Mouse (Mus musculus): ENCODE measurements around the gene Tcf25. TPM values are rescaled to one million over a fixed set of nuclear protein-coding genes. Genes with fewer than 3 reads are reported as not detected.
"Not testable (repeated sequence)": the region's sequence is repeated elsewhere in the genome, so short reads cannot be mapped to it uniquely, and the experiment has no call there.

Gene Tcf25
- polyA plus RNA-seq, 1 experiment from 2014 or later, result 278 TPM

DNA sequence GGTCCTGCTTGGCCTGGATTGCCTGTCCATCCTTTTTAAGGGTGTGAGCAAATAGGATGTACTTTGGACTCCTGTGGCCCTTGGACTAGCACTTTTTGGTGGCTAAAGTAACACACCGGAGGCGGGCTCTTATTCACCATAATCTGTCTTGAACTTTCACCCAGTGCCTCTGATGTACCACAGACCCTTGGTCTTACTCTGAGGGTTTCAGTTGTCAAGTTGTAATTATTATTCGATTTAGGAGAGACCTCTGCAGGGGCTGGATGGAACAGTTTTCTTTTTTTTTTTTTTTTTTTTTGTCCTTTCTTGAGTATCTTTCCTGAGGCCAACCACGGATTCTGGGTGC, 70.0 kb downstream of the Tcf25 start:
- peaks cover 9% of the 10 kb centered on the region; the same call in 1 of the 2 replicates for H3K4me1 ChIP-seq
- peak overlapping the region; percentile 77 for H3K4me2 ChIP-seq (replicated peaks)
- H3K4me3 ChIP-seq, result peak overlapping the region; percentile 61
- peak overlapping the region; percentile 74 for H3K9ac ChIP-seq
- no peak overlapping the region for H3K27ac ChIP-seq
- 45% methylated on average over 4 of the region's 4 CpGs for WGBS
- no peaks in the 10 kb centered on the region for H3K9me3 ChIP-seq
- no peaks in the 10 kb centered on the region for H3K36me3 ChIP-seq
- no peaks in the 10 kb centered on the region for H3K27me3 ChIP-seq (replicated peaks)
- ATAC-seq (ENCODE audit: low FRiP score, low read depth), result no peak

DNA sequence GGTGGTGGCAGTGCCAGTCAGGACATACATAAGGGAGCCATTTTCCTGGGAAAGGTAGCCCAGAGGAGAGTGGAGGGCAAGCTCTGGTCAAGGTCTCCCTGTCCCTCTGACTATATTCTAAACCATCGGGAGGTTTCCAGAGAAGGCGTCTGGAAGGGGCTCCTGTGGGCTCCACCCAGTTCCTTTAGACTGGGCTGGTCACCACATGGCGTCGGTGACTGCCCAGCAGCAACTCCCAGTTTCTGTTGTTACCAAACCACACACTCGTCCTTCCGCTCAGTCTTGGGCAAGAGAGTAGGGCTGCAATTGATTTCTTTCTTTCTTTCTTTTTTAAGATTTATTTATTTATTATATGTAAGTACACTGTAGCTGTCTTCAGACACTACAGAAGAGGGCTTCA, 70.6 kb downstream of the Tcf25 start:
- WGBS, result 84% methylated on average over 6 of the region's 6 CpGs
- ATAC-seq (ENCODE audit: low FRiP score, low read depth), result no peak
- Histone ChIP-seq H3K27ac (no peak overlapping the region), H3K36me3 (peaks cover 2% of the 10 kb centered on the region; the same call in 1 of the 2 replicates), H3K4me3 (no peak overlapping the region), H3K4me1 (peaks cover 9% of the 10 kb centered on the region; the same call in 1 of the 2 replicates), H3K27me3 (replicated peaks) (no peaks in the 10 kb centered on the region), H3K9ac (no peak overlapping the region), H3K9me3 (no peaks in the 10 kb centered on the region), H3K4me2 (replicated peaks) (peak overlapping the region; percentile 77)

- Histone ChIP-seq H3K4me1 (peaks cover 9% of the 10 kb centered on the region; the same call in 1 of the 2 replicates), H3K27me3 (replicated peaks) (no peaks in the 10 kb centered on the region), H3K27ac (no peak overlapping the region), H3K9me3 (no peaks in the 10 kb centered on the region), H3K9ac (no peak overlapping the region), H3K4me2 (replicated peaks) (no peak overlapping the region), H3K4me3 (no peak overlapping the region), H3K36me3 (peaks cover 16% of the 10 kb centered on the region; the same call in 1 of the 2 replicates)
- ATAC-seq (ENCODE audit: low FRiP score, low read depth), result no peak
- 92% methylated on average over 10 of the region's 10 CpGs for WGBS
Measured at GRCm38 (mm10) chr8:123445981-123446380, 72.4 kb downstream of the Tcf25 start.

DNA sequence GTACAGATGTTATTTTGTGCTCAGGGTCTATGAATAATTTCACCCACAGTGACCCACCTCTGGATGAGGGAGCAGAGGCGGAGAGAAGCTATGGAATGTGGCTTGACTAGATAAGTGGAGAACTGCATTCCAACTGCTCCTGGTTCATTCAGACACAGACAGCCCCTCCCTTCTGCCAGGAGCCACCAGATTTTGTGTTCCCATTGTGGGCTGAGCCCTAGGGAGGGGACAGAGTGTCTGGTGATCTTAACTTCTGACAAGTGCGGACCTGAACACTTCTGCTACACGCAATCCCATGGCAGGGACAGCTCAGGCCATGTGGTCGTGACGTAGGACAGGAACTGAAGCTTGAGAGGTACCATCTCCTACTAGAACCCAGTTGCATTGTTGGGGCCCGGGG, 73.2 kb downstream of the Tcf25 start:
- no peaks in the 10 kb centered on the region for H3K27me3 ChIP-seq (replicated peaks)
- H3K4me1 ChIP-seq, result peaks cover 9% of the 10 kb centered on the region; the same call in 1 of the 2 replicates
- peaks cover 20% of the 10 kb centered on the region; the same call in 1 of the 2 replicates for H3K36me3 ChIP-seq
- no peak for ATAC-seq (ENCODE audit: low FRiP score, low read depth)
- no peaks in the 10 kb centered on the region for H3K9me3 ChIP-seq
- H3K9ac ChIP-seq, result no peak overlapping the region
- H3K4me2 ChIP-seq (replicated peaks), result no peak overlapping the region
- no peak overlapping the region for H3K4me3 ChIP-seq
- 95% methylated on average over 6 of the region's 6 CpGs for WGBS
- no peak overlapping the region for H3K27ac ChIP-seq

DNA sequence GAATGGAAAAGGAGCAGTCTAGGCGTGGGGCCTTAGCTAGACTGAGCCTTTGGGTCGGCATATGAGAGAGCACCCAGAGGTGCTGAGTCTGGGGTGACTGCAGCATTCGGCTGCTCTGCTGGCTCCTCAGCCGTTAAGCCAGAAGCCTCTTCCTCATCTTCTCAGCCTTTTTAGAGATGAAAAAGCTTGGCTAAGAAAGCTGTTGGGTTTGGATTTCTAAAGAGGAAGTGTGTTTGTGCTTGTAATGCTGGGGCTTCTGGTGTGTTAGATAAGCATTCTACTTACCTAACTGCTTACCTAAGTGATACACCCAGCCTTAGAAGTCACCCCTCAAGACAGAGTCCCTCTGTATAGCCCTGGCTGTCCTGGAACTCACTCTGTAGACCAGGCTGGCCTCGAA, 77.2 kb downstream of the Tcf25 start:
- H3K27me3 ChIP-seq (replicated peaks), result no peaks in the 10 kb centered on the region
- peaks cover 56% of the 10 kb centered on the region for H3K36me3 ChIP-seq
- no peak overlapping the region for H3K9ac ChIP-seq
- no peak for ATAC-seq (ENCODE audit: low FRiP score, low read depth)
- H3K4me1 ChIP-seq, result no peaks in the 10 kb centered on the region
- H3K4me2 ChIP-seq (replicated peaks), result no peak overlapping the region
- no peak overlapping the region for H3K4me3 ChIP-seq
- 91% methylated on average over 5 of the region's 5 CpGs for WGBS
- H3K27ac ChIP-seq, result no peak overlapping the region
- H3K9me3 ChIP-seq, result no peaks in the 10 kb centered on the region

DNA sequence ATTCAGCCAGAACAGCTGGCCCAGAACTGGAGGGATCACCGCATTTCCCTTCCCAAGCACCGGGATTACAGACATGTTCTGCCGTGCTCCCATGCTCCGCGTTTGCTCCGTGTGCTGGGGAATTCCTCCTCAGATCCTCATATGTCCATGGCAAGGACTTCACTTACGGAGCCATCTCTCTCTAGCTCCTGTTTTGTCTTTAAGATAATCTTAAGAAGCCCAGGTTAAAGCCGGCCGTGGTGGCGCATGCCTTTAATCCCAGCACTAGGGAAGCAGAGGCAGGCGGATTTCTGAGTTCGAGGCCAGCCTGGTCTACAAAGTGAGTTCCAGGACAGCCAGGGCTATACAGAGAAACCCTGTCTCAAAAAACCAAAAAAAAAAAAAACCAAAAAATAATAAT, 78.2 kb downstream of the Tcf25 start:
- WGBS, result 93% methylated on average over 12 of the region's 12 CpGs
- H3K4me2 ChIP-seq (replicated peaks); H3K27me3 ChIP-seq (replicated peaks); H3K4me1 ChIP-seq; H3K9ac ChIP-seq; H3K4me3 ChIP-seq; ATAC-seq (ENCODE audit: low FRiP score, low read depth); H3K9me3 ChIP-seq; H3K27ac ChIP-seq: not testable (repeated sequence)
- peaks cover 66% of the 10 kb centered on the region for H3K36me3 ChIP-seq

DNA sequence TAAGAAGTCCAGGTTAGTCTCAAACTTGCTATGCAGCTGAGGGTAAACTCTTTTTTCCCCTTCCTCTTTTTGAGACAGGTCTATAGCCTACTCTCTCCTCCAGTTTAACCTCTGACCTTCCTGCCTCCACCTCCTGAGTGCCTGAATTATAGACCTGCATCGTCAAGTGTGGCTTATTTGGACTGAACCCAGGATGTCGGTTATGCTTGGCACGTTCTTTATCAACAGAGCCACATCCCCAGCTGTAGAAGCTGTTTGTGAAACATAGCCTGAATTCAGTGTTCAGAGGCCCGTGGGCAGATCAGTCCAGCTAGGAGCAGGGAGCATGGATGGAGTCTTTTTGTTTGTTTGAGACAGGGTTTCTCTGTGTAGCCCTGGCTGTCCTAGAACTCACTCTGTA, 78.6 kb downstream of the Tcf25 start:
- H3K9me3 ChIP-seq, result no peaks in the 10 kb centered on the region
- H3K27me3 ChIP-seq (replicated peaks), result no peaks in the 10 kb centered on the region
- H3K27ac ChIP-seq, result no peak overlapping the region
- WGBS, result 91% methylated on average over 4 of the region's 4 CpGs
- peaks cover 69% of the 10 kb centered on the region for H3K36me3 ChIP-seq
- no peak overlapping the region for H3K4me3 ChIP-seq
- H3K4me2 ChIP-seq (replicated peaks), result no peak overlapping the region
- ATAC-seq (ENCODE audit: low FRiP score, low read depth), result no peak
- H3K4me1 ChIP-seq, result no peaks in the 10 kb centered on the region
- no peak overlapping the region for H3K9ac ChIP-seq

- no peak overlapping the region for H3K4me2 ChIP-seq (replicated peaks)
- H3K9me3 ChIP-seq, result no peaks in the 10 kb centered on the region
- H3K9ac ChIP-seq, result no peak overlapping the region
- WGBS, result 80% methylated on average over 7 of the region's 7 CpGs
- peaks cover 78% of the 10 kb centered on the region for H3K36me3 ChIP-seq
- H3K4me3 ChIP-seq, result no peak overlapping the region
- no peaks in the 10 kb centered on the region for H3K27me3 ChIP-seq (replicated peaks)
- H3K4me1 ChIP-seq, result no peaks in the 10 kb centered on the region
- no peak for ATAC-seq (ENCODE audit: low FRiP score, low read depth)
- H3K27ac ChIP-seq, result no peak overlapping the region
Measured at GRCm38 (mm10) chr8:123453291-123453690, 79.7 kb downstream of the Tcf25 start.

Other genes starting within 250 kb of the Tcf25 start
- 3.5 and 4.0 TPM in 2 replicates for gene Sult5a1, start 215.4 kb upstream of the Tcf25 start, polyA plus RNA-seq (2016; fragmentation: Nextera tagmentation; extraction: Ambion mirVana)
- 0.33 and 0.37 TPM in 2 replicates for gene Dpep1, start 187.5 kb upstream of the Tcf25 start, polyA plus RNA-seq (2016; fragmentation: Nextera tagmentation; extraction: Ambion mirVana)
- gene Chmp1a, start 161.0 kb upstream of the Tcf25 start, polyA plus RNA-seq (2016; fragmentation: Nextera tagmentation; extraction: Ambion mirVana), result 145 and 148 TPM in 2 replicates
- gene Spata33, start 160.9 kb upstream of the Tcf25 start, polyA plus RNA-seq (2016; fragmentation: Nextera tagmentation; extraction: Ambion mirVana), result 7.0 and 8.5 TPM in 2 replicates
- gene Cdk10, start 148.9 kb upstream of the Tcf25 start, polyA plus RNA-seq (2016; fragmentation: Nextera tagmentation; extraction: Ambion mirVana), result 35.6 and 36.1 TPM in 2 replicates
- gene Spata2l, start 137.5 kb upstream of the Tcf25 start, polyA plus RNA-seq (2016; fragmentation: Nextera tagmentation; extraction: Ambion mirVana), result 3.8 and 4.7 TPM in 2 replicates
- gene Zfp276, start 119.6 kb upstream of the Tcf25 start, polyA plus RNA-seq (2016; fragmentation: Nextera tagmentation; extraction: Ambion mirVana), result 32.9 and 36.0 TPM in 2 replicates
- 40.3 and 51.1 TPM in 2 replicates for gene Vps9d1, start 119.4 kb upstream of the Tcf25 start, polyA plus RNA-seq (2016; fragmentation: Nextera tagmentation; extraction: Ambion mirVana)
- 22.5 and 24.6 TPM in 2 replicates for gene Fanca, start 55.2 kb upstream of the Tcf25 start, polyA plus RNA-seq (2016; fragmentation: Nextera tagmentation; extraction: Ambion mirVana)
- gene Spire2, start 41.0 kb upstream of the Tcf25 start, polyA plus RNA-seq (2016; fragmentation: Nextera tagmentation; extraction: Ambion mirVana), result 35.6 and 38.3 TPM in 2 replicates
- 0.10 and 0.18 TPM in 2 replicates for gene Mc1r, start 33.4 kb downstream of the Tcf25 start, polyA plus RNA-seq (2016; fragmentation: Nextera tagmentation; extraction: Ambion mirVana)
- 1,217 and 1,244 TPM in 2 replicates for gene Tubb3, start 37.7 kb downstream of the Tcf25 start, polyA plus RNA-seq (2016; fragmentation: Nextera tagmentation; extraction: Ambion mirVana)
- gene Def8, start 49.8 kb downstream of the Tcf25 start, polyA plus RNA-seq (2016; fragmentation: Nextera tagmentation; extraction: Ambion mirVana), result 43.2 and 45.1 TPM in 2 replicates
- gene Afg3l1, start 104.2 kb downstream of the Tcf25 start, polyA plus RNA-seq (2016; fragmentation: Nextera tagmentation; extraction: Ambion mirVana), result 59.8 and 63.3 TPM in 2 replicates
- gene Dbndd1, start 141.7 kb downstream of the Tcf25 start, polyA plus RNA-seq (2016; fragmentation: Nextera tagmentation; extraction: Ambion mirVana), result 55.5 and 56.0 TPM in 2 replicates
- gene Gas8, start 145.1 kb downstream of the Tcf25 start, polyA plus RNA-seq (2016; fragmentation: Nextera tagmentation; extraction: Ambion mirVana), result 39.5 and 42.1 TPM in 2 replicates